Mouse (Mus musculus): ENCODE measurements at regions not wholly inside any gene's neighbourhood (a gene's known extent, or its start where the extent isn't known, plus 50 kb on each side); places are given as distances from the start of the nearest gene placed in this dataset.

DNA sequence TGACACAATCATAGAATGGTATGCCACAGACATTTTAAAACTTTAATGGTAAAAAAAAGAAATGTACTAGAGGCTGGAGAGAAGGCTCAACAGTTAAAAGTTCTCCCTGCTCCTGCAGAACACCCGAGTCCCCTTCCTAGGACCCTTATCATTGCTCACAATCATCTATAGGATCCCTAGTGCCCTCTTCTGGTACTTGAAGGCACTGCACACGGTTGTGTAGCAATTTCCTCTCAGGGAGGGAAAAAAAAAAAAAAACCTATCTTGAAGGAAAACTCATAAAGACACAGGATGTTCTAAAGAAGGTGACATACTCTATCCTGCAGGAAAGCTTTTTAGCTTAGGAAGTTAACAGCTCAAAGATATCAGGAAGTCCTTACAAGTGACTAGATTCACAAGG lies 154.4 kb upstream of the Lmcd1 start:
- Histone ChIP-seq H3K27me3 (replicated peaks; ENCODE audit: control insufficient read depth, insufficient read depth, low read length) (no peaks in the 10 kb centered on the region), H3K4me2 (ENCODE audit: low read length) (no peak overlapping the region), H3K4me3 (ENCODE audit: low read depth, low read length) (no peak overlapping the region), H3K9ac (ENCODE audit: low read length) (no peak overlapping the region), H3K36me3 (ENCODE audit: control insufficient read depth, insufficient read depth, low read length) (no peaks in the 10 kb centered on the region), H3K9me3 (replicated peaks; ENCODE audit: control insufficient read depth, low read length) (no peaks in the 10 kb centered on the region), H3K4me1 (ENCODE audit: control insufficient read depth, insufficient read depth, low read length) (no peaks in the 10 kb centered on the region), H3K27ac (ENCODE audit: low read depth, low read length) (no peak overlapping the region)
- WGBS, result 33% methylated on average over 2 of the region's 2 CpGs
- peak; percentile 18 for DNase-seq (ENCODE audit: low spot score)
- no peak for ATAC-seq

DNA sequence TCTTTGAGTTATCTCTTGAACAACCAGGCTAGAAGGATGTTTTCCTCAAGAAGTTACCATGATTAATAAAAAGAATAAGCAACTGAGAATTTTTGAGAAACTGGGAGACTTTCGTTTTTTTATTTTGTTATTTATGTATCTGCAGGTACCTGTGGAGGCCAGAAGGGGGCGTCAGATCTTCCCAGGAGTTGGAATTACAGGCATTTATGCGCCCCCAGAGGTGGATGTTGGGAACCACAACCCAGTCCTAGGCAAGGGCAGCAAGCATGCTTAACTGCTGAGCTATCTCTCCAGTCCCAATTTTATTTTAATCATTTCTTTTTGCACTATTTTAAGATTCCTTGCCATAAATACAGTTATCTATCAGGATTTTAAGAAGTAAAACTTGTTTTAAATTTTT lies 140.0 kb upstream of the Lmcd1 start:
- DNase-seq (ENCODE audit: low spot score) (peak; percentile 21), ATAC-seq (no peak)
- Histone ChIP-seq H3K4me1 (ENCODE audit: control insufficient read depth, insufficient read depth, low read length) (no peaks in the 10 kb centered on the region), H3K4me3 (ENCODE audit: low read depth, low read length) (no peak overlapping the region), H3K4me2 (ENCODE audit: low read length) (no peak overlapping the region), H3K36me3 (ENCODE audit: control insufficient read depth, insufficient read depth, low read length) (no peaks in the 10 kb centered on the region), H3K9me3 (replicated peaks; ENCODE audit: control insufficient read depth, low read length) (no peaks in the 10 kb centered on the region), H3K9ac (ENCODE audit: low read length) (no peak overlapping the region), H3K27me3 (replicated peaks; ENCODE audit: control insufficient read depth, insufficient read depth, low read length) (no peaks in the 10 kb centered on the region), H3K27ac (ENCODE audit: low read depth, low read length) (no peak overlapping the region)
- 20% methylated on average over 3 of the region's 3 CpGs for WGBS

DNA sequence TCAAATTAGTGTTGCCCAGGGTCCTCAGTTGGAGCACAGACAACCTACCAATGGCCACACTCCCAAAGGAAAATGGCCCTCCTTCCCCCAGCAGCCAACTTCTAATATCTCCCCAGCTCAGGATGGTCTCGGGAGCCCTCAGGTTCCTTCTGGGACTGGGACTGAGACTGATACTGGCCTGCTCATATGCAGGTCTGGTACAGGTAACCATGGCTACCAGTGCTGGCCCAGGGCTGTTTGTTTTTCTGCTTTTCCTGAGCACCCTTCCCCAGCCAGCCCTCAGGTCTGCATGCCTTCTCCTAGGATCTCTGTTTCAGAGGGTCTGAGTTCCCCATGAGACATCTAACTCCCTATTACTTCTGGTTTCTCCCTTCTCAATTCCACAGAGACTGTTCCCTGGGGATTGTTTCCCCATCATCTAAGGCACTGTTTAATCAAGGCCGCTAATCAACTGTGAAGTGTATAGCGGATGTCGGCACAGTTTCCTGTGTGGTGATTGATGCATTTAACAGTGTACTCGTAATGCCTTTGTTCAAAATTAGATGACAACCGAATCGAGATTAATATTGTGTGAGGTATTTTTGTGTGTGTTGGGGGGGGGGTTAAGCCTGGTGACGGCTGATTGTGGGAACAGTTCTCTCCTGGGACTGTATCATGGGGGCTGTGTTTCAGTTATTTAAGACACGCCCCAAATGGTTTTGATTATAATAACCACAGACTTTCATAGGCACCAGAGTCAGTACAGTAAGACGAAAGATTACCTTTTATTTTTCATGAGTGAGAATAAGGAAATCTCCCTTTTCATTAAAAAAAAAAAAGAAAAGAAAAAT lies 120.8 kb upstream of the Lmcd1 start:
- ATAC-seq, result no peak
- 68% methylated on average over 10 of the region's 10 CpGs for WGBS

DNA sequence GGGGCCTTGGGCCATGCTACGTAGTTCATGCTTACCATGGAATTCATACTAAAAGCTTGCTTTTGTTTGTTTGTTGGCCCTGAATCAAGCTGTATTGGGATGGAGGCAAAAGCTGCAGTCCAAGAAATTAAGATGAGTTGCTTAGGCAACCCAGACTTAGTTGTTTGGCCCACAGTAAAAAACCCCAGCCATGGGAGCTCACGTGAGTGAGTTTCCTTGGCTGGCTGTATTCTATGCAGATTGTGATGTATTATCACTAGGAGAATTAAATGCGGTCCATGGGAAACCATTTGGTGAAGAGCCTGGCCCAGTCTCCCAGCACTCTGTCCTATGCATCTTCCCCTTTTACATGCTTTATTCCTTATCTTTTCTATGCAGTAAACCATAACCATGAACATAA lies 106.1 kb upstream of the Lmcd1 start:
- H3K27me3 ChIP-seq (replicated peaks; ENCODE audit: control insufficient read depth, insufficient read depth, low read length), result no peaks in the 10 kb centered on the region
- H3K4me3 ChIP-seq (ENCODE audit: low read depth, low read length), result no peak overlapping the region
- H3K9me3 ChIP-seq (replicated peaks; ENCODE audit: control insufficient read depth, low read length), result no peaks in the 10 kb centered on the region
- no peaks in the 10 kb centered on the region for H3K36me3 ChIP-seq (ENCODE audit: control insufficient read depth, insufficient read depth, low read length)
- no peak overlapping the region for H3K27ac ChIP-seq (ENCODE audit: low read depth, low read length)
- no peak for ATAC-seq
- no peaks in the 10 kb centered on the region for H3K4me1 ChIP-seq (ENCODE audit: control insufficient read depth, insufficient read depth, low read length)
- no peak overlapping the region for H3K9ac ChIP-seq (ENCODE audit: low read length)
- no peak overlapping the region for H3K4me2 ChIP-seq (ENCODE audit: low read length)
- 61% methylated on average over 3 of the region's 3 CpGs for whole genome bisulfite sequencing
- DNase-seq (ENCODE audit: low spot score), result peak; percentile 7

More for the DNA sequence above, 120.8 kb upstream of the Lmcd1 start:
- no peak for DNase-seq (ENCODE audit: low spot score)
- Histone ChIP-seq H3K4me2 (ENCODE audit: low read length) (no peak overlapping the region), H3K9ac (ENCODE audit: low read length) (no peak overlapping the region), H3K36me3 (ENCODE audit: control insufficient read depth, insufficient read depth, low read length) (no peaks in the 10 kb centered on the region), H3K9me3 (replicated peaks; ENCODE audit: control insufficient read depth, low read length) (no peaks in the 10 kb centered on the region), H3K4me1 (ENCODE audit: control insufficient read depth, insufficient read depth, low read length) (no peaks in the 10 kb centered on the region), H3K4me3 (ENCODE audit: low read depth, low read length) (no peak overlapping the region), H3K27me3 (replicated peaks; ENCODE audit: control insufficient read depth, insufficient read depth, low read length) (no peaks in the 10 kb centered on the region), H3K27ac (ENCODE audit: low read depth, low read length) (no peak overlapping the region)

DNA sequence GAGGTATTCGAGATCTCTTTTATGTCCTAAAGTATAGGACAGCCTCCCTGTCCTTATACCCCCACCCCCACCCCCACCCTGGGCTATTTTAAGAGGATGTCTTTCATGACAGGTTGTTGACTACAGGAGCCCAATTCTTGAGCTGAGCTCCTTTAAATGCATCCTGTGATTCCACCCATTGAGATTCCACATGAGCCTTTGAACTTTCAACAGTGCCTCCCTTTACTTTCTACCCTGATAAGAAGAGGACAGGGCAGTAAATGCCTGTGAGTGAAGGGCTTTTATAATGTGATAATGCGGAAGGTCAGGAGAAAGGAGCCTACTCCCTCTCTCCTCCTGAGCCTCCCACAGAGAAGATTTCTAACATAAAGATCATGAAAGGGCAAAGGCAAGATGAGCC lies 97.2 kb upstream of the Lmcd1 start:
- no peak overlapping the region for H3K27ac ChIP-seq (ENCODE audit: low read depth, low read length)
- DNase-seq (ENCODE audit: low spot score) (peak; percentile 39), ATAC-seq (peak; percentile 52)
- H3K4me3 ChIP-seq (ENCODE audit: low read depth, low read length), result no peak overlapping the region
- H3K9ac ChIP-seq (ENCODE audit: low read length), result no peak overlapping the region
- H3K4me1 ChIP-seq (ENCODE audit: control insufficient read depth, insufficient read depth, low read length), result no peaks in the 10 kb centered on the region
- no peak overlapping the region for H3K4me2 ChIP-seq (ENCODE audit: low read length)
- no peaks in the 10 kb centered on the region for H3K36me3 ChIP-seq (ENCODE audit: control insufficient read depth, insufficient read depth, low read length)
- no peaks in the 10 kb centered on the region for H3K9me3 ChIP-seq (replicated peaks; ENCODE audit: control insufficient read depth, low read length)
- no peaks in the 10 kb centered on the region for H3K27me3 ChIP-seq (replicated peaks; ENCODE audit: control insufficient read depth, insufficient read depth, low read length)
- WGBS, result 32% methylated on average over 2 of the region's 2 CpGs

DNA sequence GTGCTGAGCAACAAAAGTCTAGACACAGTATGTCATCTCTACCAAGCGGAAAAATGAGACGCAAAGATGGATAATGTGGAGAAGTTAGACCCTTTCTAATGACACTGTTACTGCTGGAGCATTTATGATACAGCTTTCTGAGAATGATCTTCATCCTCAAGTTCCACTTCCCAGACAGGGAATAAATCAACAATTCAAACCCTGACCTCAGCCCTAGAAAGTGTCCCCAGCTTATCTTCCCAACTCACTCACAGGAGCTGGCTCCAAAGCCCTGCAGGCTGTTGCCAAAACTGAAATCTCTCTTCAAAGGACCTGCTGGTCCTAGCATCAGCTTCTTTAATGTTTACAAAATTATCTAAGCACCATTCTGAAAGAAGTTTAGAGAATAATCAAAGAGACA lies 85.9 kb upstream of the Lmcd1 start:
- WGBS, result 96% methylated on average over 2 of the region's 2 CpGs
- no peak overlapping the region for H3K4me3 ChIP-seq (ENCODE audit: low read depth, low read length)

DNA sequence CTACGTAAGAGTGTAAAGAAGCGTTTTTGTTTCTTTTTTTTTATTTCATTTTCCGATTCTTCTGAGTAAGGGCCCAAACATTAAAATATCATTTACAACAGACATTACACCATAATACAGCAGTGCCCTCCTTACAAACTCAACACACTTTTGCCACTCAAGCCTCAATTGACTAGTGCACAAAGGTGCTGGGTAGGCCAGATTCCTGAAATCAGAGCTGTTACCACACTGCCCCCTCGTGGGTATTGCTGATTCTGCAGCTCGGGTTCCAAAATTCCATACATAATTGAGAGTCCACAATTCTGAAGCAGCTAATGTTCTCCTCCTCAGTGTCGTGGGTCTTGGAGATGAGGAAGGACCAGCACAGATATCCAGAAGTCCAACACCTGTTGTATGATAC lies 82.5 kb upstream of the Lmcd1 start:
- no peaks in the 10 kb centered on the region for H3K27me3 ChIP-seq (replicated peaks; ENCODE audit: control insufficient read depth, insufficient read depth, low read length)
- 44% methylated on average over 6 of the region's 6 CpGs for WGBS
- no peak overlapping the region for H3K27ac ChIP-seq (ENCODE audit: low read depth, low read length)
- H3K9ac ChIP-seq (ENCODE audit: low read length), result no peak overlapping the region
- ATAC-seq (peak; percentile 55), DNase-seq (ENCODE audit: low spot score) (peak; percentile 77)
- H3K4me2 ChIP-seq (ENCODE audit: low read length), result no peak overlapping the region
- no peaks in the 10 kb centered on the region for H3K4me1 ChIP-seq (ENCODE audit: control insufficient read depth, insufficient read depth, low read length)
- H3K4me3 ChIP-seq (ENCODE audit: low read depth, low read length), result no peak overlapping the region
- no peaks in the 10 kb centered on the region for H3K36me3 ChIP-seq (ENCODE audit: control insufficient read depth, insufficient read depth, low read length)
- H3K9me3 ChIP-seq (replicated peaks; ENCODE audit: control insufficient read depth, low read length), result no peaks in the 10 kb centered on the region

More for the DNA sequence above, 85.9 kb upstream of the Lmcd1 start:
- H3K27me3 ChIP-seq (replicated peaks; ENCODE audit: control insufficient read depth, insufficient read depth, low read length), result no peaks in the 10 kb centered on the region
- H3K9me3 ChIP-seq (replicated peaks; ENCODE audit: control insufficient read depth, low read length), result no peaks in the 10 kb centered on the region
- H3K36me3 ChIP-seq (ENCODE audit: control insufficient read depth, insufficient read depth, low read length), result no peaks in the 10 kb centered on the region
- no peaks in the 10 kb centered on the region for H3K4me1 ChIP-seq (ENCODE audit: control insufficient read depth, insufficient read depth, low read length)
- no peak overlapping the region for H3K9ac ChIP-seq (ENCODE audit: low read length)
- no peak overlapping the region for H3K27ac ChIP-seq (ENCODE audit: low read depth, low read length)
- DNase-seq (ENCODE audit: low spot score) (no peak), ATAC-seq (no peak)
- no peak overlapping the region for H3K4me2 ChIP-seq (ENCODE audit: low read length)

DNA sequence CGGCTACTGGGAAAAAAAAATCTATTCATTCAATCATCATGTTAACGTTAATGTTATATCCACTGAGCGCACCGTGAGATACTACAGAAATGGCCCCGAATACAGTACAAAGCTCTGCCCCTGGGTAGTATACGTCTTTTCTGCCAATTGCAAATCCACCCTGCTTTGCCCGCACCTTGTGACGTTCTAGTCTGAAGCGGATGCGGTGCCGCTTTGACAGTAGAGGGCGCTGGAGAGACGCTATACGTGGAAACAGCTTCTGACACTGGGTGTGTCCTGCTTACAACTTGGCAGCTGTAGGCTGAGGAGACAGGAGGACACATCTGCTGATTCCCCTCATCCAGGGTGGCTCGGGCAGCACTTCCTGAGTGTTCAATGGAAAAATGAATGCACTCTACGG lies 76.1 kb upstream of the Lmcd1 start:
- Histone ChIP-seq H3K4me3 (ENCODE audit: low read depth, low read length) (no peak overlapping the region), H3K36me3 (ENCODE audit: control insufficient read depth, insufficient read depth, low read length) (no peaks in the 10 kb centered on the region), H3K4me2 (ENCODE audit: low read length) (peak overlapping the region; percentile 26), H3K27me3 (replicated peaks; ENCODE audit: control insufficient read depth, insufficient read depth, low read length) (no peaks in the 10 kb centered on the region), H3K4me1 (ENCODE audit: control insufficient read depth, insufficient read depth, low read length) (no peaks in the 10 kb centered on the region), H3K9ac (ENCODE audit: low read length) (no peak overlapping the region), H3K9me3 (replicated peaks; ENCODE audit: control insufficient read depth, low read length) (no peaks in the 10 kb centered on the region), H3K27ac (ENCODE audit: low read depth, low read length) (no peak overlapping the region)
- WGBS, result 9% methylated on average over 16 of the region's 16 CpGs
- peak; percentile 92 for DNase-seq (ENCODE audit: low spot score)
- peak; percentile 88 for ATAC-seq

DNA sequence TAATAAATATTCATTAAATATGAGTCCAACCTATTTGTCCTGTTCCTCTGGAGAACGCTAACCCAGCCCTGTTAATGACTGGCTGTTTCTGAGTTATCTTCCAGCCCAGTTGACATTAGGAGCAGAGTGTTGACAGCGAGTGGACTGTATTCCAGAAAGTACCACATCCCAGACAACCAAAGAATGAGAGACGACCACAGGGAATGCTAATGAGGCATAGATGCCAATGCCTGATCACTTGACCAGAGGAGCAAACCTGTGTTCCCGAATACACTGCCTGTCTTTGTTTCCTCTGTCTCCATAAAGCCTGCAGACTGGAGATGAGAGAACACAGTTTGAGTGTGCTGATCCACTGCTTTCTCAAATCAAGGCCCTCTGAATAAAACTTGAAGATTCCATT lies 74.3 kb upstream of the Lmcd1 start:
- ATAC-seq, result no peak
- H3K36me3 ChIP-seq (ENCODE audit: control insufficient read depth, insufficient read depth, low read length), result no peaks in the 10 kb centered on the region
- 57% methylated on average over 4 of the region's 4 CpGs for WGBS
- no peaks in the 10 kb centered on the region for H3K9me3 ChIP-seq (replicated peaks; ENCODE audit: control insufficient read depth, low read length)
- no peak overlapping the region for H3K9ac ChIP-seq (ENCODE audit: low read length)
- H3K27ac ChIP-seq (ENCODE audit: low read depth, low read length), result no peak overlapping the region
- no peaks in the 10 kb centered on the region for H3K27me3 ChIP-seq (replicated peaks; ENCODE audit: control insufficient read depth, insufficient read depth, low read length)
- no peak for DNase-seq (ENCODE audit: low spot score)
- H3K4me2 ChIP-seq (ENCODE audit: low read length), result no peak overlapping the region
- no peak overlapping the region for H3K4me3 ChIP-seq (ENCODE audit: low read depth, low read length)
- no peaks in the 10 kb centered on the region for H3K4me1 ChIP-seq (ENCODE audit: control insufficient read depth, insufficient read depth, low read length)

All from forebrain, embryonic 14.5 days (tissue).